Mouse (Mus musculus) urinary bladder, postnatal 14 days (tissue): Measurements from ENCODE around the gene Tie1.

Source experiments
- DNase-seq: peaks from one replicate; pipeline ENCODE4 v3.0.0; 2021; ENCODE audit warnings: low spot score

Gene Tie1

GRCm38 (mm10) chr4:118476773-118477530 lies 12.9 kb downstream of the Tie1 start:
- DNase-seq, result no peak

- no peak for DNase-seq
Observed at GRCm38 (mm10) chr4:118472687-118473086, 17.2 kb downstream of the Tie1 start.

GRCm38 (mm10) chr4:118471281-118471680 lies 18.6 kb downstream of the Tie1 start:
- no peak for DNase-seq

- DNase-seq, result no peak
Observed at GRCm38 (mm10) chr4:118465697-118466163, 24.1 kb downstream of the Tie1 start.

- no peak for DNase-seq
Observed at GRCm38 (mm10) chr4:118464956-118465355, 24.9 kb downstream of the Tie1 start.

GRCm38 (mm10) chr4:118457345-118457975 lies 32.4 kb downstream of the Tie1 start, which contains the start of gene Mpl:
Mpl (minus strand) TSS chr4:118457513.
- DNase-seq, result no peak

- DNase-seq, result no peak
Observed at GRCm38 (mm10) chr4:118446415-118447153, 43.3 kb downstream of the Tie1 start.

- peak; percentile 58 for DNase-seq
Observed at GRCm38 (mm10) chr4:118445781-118446414, 44.0 kb downstream of the Tie1 start.

GRCm38 (mm10) chr4:118445088-118445487 lies 44.8 kb downstream of the Tie1 start:
- DNase-seq, result no peak

GRCm38 (mm10) chr4:118437829-118438253 lies 52.0 kb downstream of the Tie1 start:
- no peak for DNase-seq

GRCm38 (mm10) chr4:118436820-118437603 lies 52.8 kb downstream of the Tie1 start, which contains the start of gene Cdc20:
Cdc20 (minus strand) TSS chr4:118437352.
- peak; percentile 92 for DNase-seq

- DNase-seq, result no peak
Observed at GRCm38 (mm10) chr4:118432332-118432731, 57.5 kb downstream of the Tie1 start.

- peak; percentile 76 for DNase-seq
Observed at GRCm38 (mm10) chr4:118429215-118429895, 60.5 kb downstream of the Tie1 start.

GRCm38 (mm10) chr4:118428531-118429214 lies 61.2 kb downstream of the Tie1 start:
- DNase-seq, result no peak

GRCm38 (mm10) chr4:118427768-118428451 lies 62.0 kb downstream of the Tie1 start, which contains the start of gene Elovl1:
Elovl1 (plus strand) TSS chr4:118428093.
- DNase-seq, result peak; percentile 94

GRCm38 (mm10) chr4:118427415-118427767 lies 62.5 kb downstream of the Tie1 start:
- no peak for DNase-seq

- no peak for DNase-seq
Observed at GRCm38 (mm10) chr4:118425374-118425773, 64.5 kb downstream of the Tie1 start.

GRCm38 (mm10) chr4:118424541-118425160 lies 65.2 kb downstream of the Tie1 start:
- DNase-seq, result no peak

GRCm38 (mm10) chr4:118421384-118421783 lies 68.5 kb downstream of the Tie1 start:
- no peak for DNase-seq
